Mouse (Mus musculus): ENCODE results near the gene Krtap5-3. TPM values are rescaled to one million over a fixed set of nuclear protein-coding genes. Genes with fewer than 3 reads are reported as not detected.
"Not testable (repeated sequence)": the region's sequence is repeated elsewhere in the genome, so short reads cannot be mapped to it uniquely, and the experiment has no call there.

Krtap5-3 gene
- total RNA-seq (2017) = not detected in 2 replicates

DNA sequence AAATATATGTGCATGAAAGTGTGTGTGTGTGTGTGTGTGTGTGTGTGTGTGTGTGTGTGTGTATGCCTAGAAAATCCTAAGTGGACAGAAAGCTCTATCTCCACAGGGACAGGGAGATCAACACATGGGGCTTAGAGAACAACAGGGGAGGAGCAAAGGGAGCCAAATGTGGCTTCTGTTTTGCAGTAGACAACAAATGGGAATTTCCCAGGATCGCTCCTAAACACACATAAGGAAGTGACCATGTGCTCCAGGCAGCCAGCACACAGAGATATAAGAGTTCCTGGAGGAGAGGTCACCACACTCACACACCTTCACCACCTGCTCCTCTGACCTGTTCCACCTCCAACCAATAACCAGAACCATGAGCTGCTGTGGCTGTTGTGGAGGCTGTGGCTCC, at the start of gene Krtap5-3:
TSS of gene Krtap5-3 (plus strand) at position 301 of the 400 bp plus-strand sequence.
- ATAC-seq (ENCODE audit: extremely low read depth, insufficient number of reproducible peaks, low FRiP score, poor library complexity, severe bottlenecking) = no peak

DNA sequence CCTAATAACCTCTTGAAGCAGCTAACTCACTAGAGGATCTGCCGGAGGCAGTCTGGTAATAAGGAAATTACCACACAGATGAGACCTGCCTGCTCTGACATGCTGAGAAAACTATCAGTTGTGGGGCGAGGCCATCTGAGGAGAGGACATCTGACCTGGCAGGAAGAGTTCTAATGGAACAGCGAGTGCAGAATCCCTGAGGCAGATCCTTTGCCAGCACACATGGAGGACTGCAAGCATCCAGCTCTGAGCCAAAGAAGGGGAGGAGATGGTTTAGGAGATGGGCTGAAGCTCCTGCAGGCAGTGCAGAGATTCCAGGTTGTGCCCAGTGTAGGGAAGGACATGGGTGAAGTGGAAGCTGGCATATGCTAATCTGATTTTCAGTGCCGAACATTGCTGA, 49.0 kb upstream of the Krtap5-3 start:
- no peak for ATAC-seq (ENCODE audit: extremely low read depth, insufficient number of reproducible peaks, low FRiP score, poor library complexity, severe bottlenecking)

DNA sequence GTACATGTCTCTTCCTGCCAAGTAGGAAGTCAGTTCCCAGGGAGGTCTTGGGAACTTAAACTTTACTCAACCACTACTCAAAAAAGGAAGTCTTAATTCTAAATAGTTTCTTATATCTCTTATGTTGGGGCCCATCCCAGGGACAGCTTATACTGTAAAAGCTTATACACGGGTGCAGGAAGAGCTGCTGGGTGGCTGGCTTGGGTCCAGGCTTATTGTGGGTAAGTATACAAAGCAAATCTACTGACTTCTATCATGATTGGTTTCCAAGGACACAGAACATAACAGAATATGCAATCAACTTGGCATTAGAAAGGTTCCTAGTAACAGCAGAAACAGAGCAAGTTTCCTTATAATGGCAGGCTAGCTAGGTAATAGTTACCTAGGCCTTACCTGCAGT, 45.9 kb upstream of the Krtap5-3 start:
- ATAC-seq (ENCODE audit: extremely low read depth, insufficient number of reproducible peaks, low FRiP score, poor library complexity, severe bottlenecking) = no peak

- not testable (repeated sequence) for ATAC-seq (ENCODE audit: extremely low read depth, insufficient number of reproducible peaks, low FRiP score, poor library complexity, severe bottlenecking)
Observed at GRCm38 (mm10) chr7:142157013-142157412, 44.2 kb upstream of the Krtap5-3 start, which contains the start of gene Gm29735. TSS of gene Gm29735 (minus strand) at chr7:142157113.

GRCm38 (mm10) chr7:142159366-142159765, 41.8 kb upstream of the Krtap5-3 start:
- ATAC-seq (ENCODE audit: extremely low read depth, insufficient number of reproducible peaks, low FRiP score, poor library complexity, severe bottlenecking) = no peak

GRCm38 (mm10) chr7:142165639-142166038, 35.5 kb upstream of the Krtap5-3 start, which contains the start of gene Gm4553:
TSS of gene Gm4553 (minus strand) at chr7:142165739.
- ATAC-seq (ENCODE audit: extremely low read depth, insufficient number of reproducible peaks, low FRiP score, poor library complexity, severe bottlenecking) = not testable (repeated sequence)

GRCm38 (mm10) chr7:142169836-142170235, 31.3 kb upstream of the Krtap5-3 start:
- ATAC-seq (ENCODE audit: extremely low read depth, insufficient number of reproducible peaks, low FRiP score, poor library complexity, severe bottlenecking) = no peak

GRCm38 (mm10) chr7:142175905-142176304, 25.3 kb upstream of the Krtap5-3 start, which contains the start of gene Krtap5-2:
TSS of gene Krtap5-2 (minus strand) at chr7:142176005.
- not testable (repeated sequence) for ATAC-seq (ENCODE audit: extremely low read depth, insufficient number of reproducible peaks, low FRiP score, poor library complexity, severe bottlenecking)

GRCm38 (mm10) chr7:142178685-142179084, 22.5 kb upstream of the Krtap5-3 start:
- ATAC-seq (ENCODE audit: extremely low read depth, insufficient number of reproducible peaks, low FRiP score, poor library complexity, severe bottlenecking) = no peak

DNA sequence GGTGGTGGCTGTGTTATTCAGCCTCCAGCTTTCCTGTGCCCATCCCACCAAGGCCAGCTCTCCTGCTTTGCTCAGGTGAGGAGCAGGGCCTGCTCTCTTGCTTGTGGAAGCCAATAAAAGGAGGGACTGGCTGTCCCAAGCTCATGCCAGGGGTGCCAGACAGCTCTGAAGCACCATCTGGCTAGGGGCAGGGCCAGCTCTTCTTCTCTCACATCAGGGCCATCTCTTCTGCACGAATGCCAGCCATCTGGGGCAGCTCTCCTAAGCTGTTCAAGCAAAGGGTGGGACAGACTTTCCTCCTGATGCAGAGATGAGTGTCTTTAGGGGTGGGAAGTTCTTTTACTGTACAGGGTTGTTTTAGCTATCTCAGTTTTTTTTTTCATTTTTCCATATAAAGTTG, 20.1 kb upstream of the Krtap5-3 start:
- no peak for ATAC-seq (ENCODE audit: extremely low read depth, insufficient number of reproducible peaks, low FRiP score, poor library complexity, severe bottlenecking)

- no peak for ATAC-seq (ENCODE audit: extremely low read depth, insufficient number of reproducible peaks, low FRiP score, poor library complexity, severe bottlenecking)
Observed at GRCm38 (mm10) chr7:142188156-142188555, 13.0 kb upstream of the Krtap5-3 start.

GRCm38 (mm10) chr7:142190289-142190688, 10.9 kb upstream of the Krtap5-3 start, which contains the start of gene Gm10153:
TSS of gene Gm10153 (minus strand) at chr7:142190389.
- ATAC-seq (ENCODE audit: extremely low read depth, insufficient number of reproducible peaks, low FRiP score, poor library complexity, severe bottlenecking) = no peak

DNA sequence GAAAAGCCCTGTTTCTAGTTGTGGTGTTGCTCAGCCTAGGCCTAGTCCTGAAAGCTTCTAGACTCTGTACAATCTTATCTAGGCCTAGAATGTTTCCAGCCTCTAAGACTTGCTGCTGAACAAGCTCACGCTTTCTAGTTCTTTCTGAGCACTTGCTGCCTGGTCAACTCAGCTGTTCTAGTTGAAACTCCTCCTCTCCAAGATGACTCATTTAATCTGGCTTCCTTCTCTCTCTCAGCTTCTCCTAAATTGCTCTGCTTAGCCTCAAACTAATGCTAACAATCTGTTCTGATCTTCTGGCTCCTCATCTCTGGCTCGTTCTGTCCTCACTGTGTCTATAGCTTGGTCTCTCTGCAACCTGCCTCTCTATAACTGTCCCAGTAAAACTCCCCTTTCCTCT, 2.4 kb upstream of the Krtap5-3 start:
- ATAC-seq (ENCODE audit: extremely low read depth, insufficient number of reproducible peaks, low FRiP score, poor library complexity, severe bottlenecking) = no peak

GRCm38 (mm10) chr7:142205488-142205887, 4.3 kb downstream of the Krtap5-3 start:
- no peak for ATAC-seq (ENCODE audit: extremely low read depth, insufficient number of reproducible peaks, low FRiP score, poor library complexity, severe bottlenecking)

DNA sequence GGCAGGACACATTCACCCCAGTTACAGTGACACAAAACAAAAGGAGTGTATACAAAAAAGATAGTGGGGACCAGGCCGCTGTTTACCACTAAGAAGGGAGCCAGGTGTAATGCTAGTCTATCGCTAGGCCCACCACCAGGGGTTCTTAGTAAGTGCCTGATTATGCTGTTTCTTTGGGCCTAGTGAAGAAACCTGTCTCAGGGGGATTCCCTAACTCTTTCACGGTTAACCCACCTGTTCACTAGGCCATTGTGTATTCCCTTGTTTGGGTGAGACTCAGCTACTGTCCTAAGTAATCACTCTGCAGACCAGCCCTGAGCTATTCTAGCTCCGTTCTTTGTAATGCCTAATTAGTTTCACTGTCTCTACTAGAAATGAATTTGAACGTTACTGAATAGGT, 5.7 kb downstream of the Krtap5-3 start:
- ATAC-seq (ENCODE audit: extremely low read depth, insufficient number of reproducible peaks, low FRiP score, poor library complexity, severe bottlenecking) = not testable (repeated sequence)

DNA sequence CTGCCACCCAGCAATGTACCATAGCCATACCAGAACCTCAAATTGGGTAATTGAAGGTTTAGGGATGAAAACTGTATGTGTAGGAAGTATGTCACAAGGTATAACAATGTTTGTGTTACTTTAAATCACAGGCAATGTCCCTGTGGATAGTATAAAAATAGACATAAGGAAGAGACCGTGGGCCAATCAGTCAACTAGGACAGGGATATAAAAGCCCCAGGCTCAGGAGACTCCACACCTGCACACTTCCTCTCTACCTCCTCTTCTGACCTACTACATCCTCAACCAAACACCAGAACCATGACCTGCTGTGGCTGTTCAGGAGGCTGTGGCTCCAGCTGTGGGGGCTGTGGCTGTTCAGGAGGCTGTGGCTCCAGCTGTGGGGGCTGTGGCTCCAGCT, 10.4 kb downstream of the Krtap5-3 start, which contains the start of gene Gm7579:
TSS of gene Gm7579 (plus strand) at position 301 of the 400 bp plus-strand sequence.
- no peak for ATAC-seq (ENCODE audit: extremely low read depth, insufficient number of reproducible peaks, low FRiP score, poor library complexity, severe bottlenecking)

- not testable (repeated sequence) for ATAC-seq (ENCODE audit: extremely low read depth, insufficient number of reproducible peaks, low FRiP score, poor library complexity, severe bottlenecking)
Observed at GRCm38 (mm10) chr7:142212136-142212535, 11.0 kb downstream of the Krtap5-3 start.

DNA sequence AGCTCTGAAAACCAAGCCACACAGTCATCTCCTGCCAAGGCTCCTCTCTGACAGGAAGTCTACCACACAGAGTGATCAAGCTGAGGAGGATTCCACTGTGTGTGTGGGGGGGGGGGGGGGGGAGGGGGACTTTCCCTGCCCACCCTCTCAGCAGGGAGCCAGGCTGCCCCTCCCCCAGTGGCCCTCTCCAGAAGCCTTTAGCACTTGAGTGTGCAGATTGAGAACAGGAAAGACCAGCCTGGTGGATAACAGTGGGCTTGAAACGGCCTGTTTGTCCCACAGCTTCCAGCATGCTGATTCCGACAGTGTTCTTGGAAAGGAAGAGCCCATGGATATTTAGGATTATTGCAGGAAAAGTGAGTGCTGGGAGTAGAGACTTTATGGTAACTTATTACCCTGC, 23.4 kb downstream of the Krtap5-3 start:
- no peak for ATAC-seq (ENCODE audit: extremely low read depth, insufficient number of reproducible peaks, low FRiP score, poor library complexity, severe bottlenecking)

DNA sequence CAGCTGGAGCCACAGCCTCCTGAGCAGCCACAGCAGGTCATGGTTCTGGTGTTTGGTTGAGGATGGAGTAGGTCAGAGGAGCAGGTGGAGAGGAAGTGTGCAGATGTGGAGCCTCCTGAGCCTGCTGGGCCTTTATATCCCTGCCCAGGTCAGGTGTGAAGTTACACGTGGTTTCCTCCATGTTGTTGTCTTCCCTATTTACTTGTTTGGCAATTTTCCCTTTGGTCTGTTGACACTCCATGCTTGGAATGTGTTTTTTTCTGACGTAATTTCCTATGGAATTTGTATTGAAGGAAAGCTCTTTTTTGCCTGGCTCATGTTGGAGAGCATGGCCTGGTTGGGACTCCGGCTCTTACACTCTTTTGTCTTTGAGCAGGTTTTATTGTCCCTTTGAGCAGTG, 28.7 kb downstream of the Krtap5-3 start, which contains the start of gene Krtap5-5:
TSS of gene Krtap5-5 (minus strand) at position 101 of the 400 bp plus-strand sequence.
- not testable (repeated sequence) for ATAC-seq (ENCODE audit: extremely low read depth, insufficient number of reproducible peaks, low FRiP score, poor library complexity, severe bottlenecking)

DNA sequence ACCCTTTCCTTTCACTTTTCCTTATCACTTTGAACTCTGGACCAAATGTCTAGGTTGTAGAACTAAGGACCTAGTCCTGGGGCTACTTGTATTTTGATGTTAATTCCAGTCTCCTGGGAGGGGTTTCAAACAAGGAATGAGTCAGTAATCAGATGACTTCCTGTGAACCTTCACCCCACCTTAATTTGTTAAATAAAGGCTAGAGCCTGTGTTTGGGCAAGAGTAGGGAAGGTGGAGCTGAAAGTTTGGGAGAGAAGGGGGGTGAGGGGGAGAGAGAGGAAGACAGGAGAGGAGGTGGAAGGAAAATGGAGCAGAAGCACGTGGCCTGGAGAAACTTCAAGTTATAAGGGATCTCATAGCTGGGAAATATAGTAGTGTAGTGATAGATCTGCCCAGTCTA, 30.4 kb downstream of the Krtap5-3 start:
- ATAC-seq (ENCODE audit: extremely low read depth, insufficient number of reproducible peaks, low FRiP score, poor library complexity, severe bottlenecking) = no peak

GRCm38 (mm10) chr7:142240978-142241377, 39.8 kb downstream of the Krtap5-3 start, which contains the start of gene Gm40460:
TSS of gene Gm40460 (minus strand) at chr7:142241078.
- ATAC-seq (ENCODE audit: extremely low read depth, insufficient number of reproducible peaks, low FRiP score, poor library complexity, severe bottlenecking) = no peak

Measured in neutrophil, adult 5-6 weeks (primary cell).